Mouse (Mus musculus) myocyte (in vitro differentiated cells): ENCODE data around the gene Etv5. TPM values are rescaled to one million over a fixed set of nuclear protein-coding genes. Genes with fewer than 3 reads are reported as not detected.

ENCODE experiments used
- H3K27me3 ChIP-seq: one replicate; pipeline ENCODE4 v1.6.1; 2011; ENCODE audit not compliant: control insufficient read depth, insufficient read depth, insufficient read length
- H3K36me3 ChIP-seq: one replicate; pipeline ENCODE4 v1.6.1; 2011; ENCODE audit not compliant: control insufficient read depth, insufficient read depth
- H3K4me2 ChIP-seq: one replicate; pipeline ENCODE4 v1.6.1; 2011; ENCODE audit warnings: low read depth, control low read depth
- H3K4me3 ChIP-seq: one replicate; pipeline ENCODE4 v1.5.1; 2011; ENCODE audit warnings: mild to moderate bottlenecking, control low read depth, moderate library complexity
- H3K79me2 ChIP-seq: one replicate; pipeline ENCODE4 v1.6.1; 2011; ENCODE audit not compliant: control insufficient read depth, insufficient read depth
- H3ac ChIP-seq: one replicate; pipeline ENCODE4 v1.6.1; 2011; ENCODE audit not compliant: control insufficient read depth, insufficient read length
- CEBPB ChIP-seq: IDR thresholded peaks from 2 replicates; pipeline ENCODE4 v1.6.1; 2011; ENCODE audit warnings: mild to moderate bottlenecking, moderate library complexity; ENCODE audit not compliant: poor library complexity, insufficient read depth, severe bottlenecking
- E2F4 ChIP-seq: IDR thresholded peaks from one replicate; pipeline ENCODE4 v1.6.1; 2011; ENCODE audit warnings: mild to moderate bottlenecking, control low read depth, moderate library complexity; ENCODE audit not compliant: insufficient read depth
- MAX ChIP-seq: IDR thresholded peaks from one replicate; pipeline ENCODE4 v1.6.1; 2011; ENCODE audit warnings: low read depth, mild to moderate bottlenecking, control low read depth
- MYOD1 ChIP-seq, 3 experiments: IDR thresholded peaks; one replicate each; pipeline ENCODE4 v1.6.1; 2011; ENCODE audit warnings: control low read depth in 2 of 3, low read depth in 2 of 3, mild to moderate bottlenecking in 2 of 3, moderate library complexity in 1 of 3; ENCODE audit not compliant: insufficient read length in 2 of 3, control insufficient read depth in 1 of 3
- MYOG ChIP-seq, 3 experiments: IDR thresholded peaks; one replicate each; pipeline ENCODE4 v1.6.1; 2011; ENCODE audit warnings: control low read depth in 2 of 3, low read depth in 2 of 3, mild to moderate bottlenecking in 2 of 3; ENCODE audit not compliant: insufficient read length in 2 of 3, control insufficient read depth in 1 of 3, insufficient read depth in 1 of 3
- POLR2A ChIP-seq: IDR thresholded peaks from one replicate; pipeline ENCODE4 v1.6.1; 2011; ENCODE audit warnings: low read depth, mild to moderate bottlenecking, control low read depth, moderate library complexity; ENCODE audit not compliant: insufficient read length
- POLR2AphosphoS2 ChIP-seq: IDR thresholded peaks from one replicate; pipeline ENCODE4 v1.6.1; 2011; ENCODE audit warnings: low read depth, control low read depth; ENCODE audit not compliant: insufficient read length
- REST ChIP-seq: IDR thresholded peaks from one replicate; pipeline ENCODE4 v1.6.1; 2011; ENCODE audit warnings: mild to moderate bottlenecking, control low read depth, moderate library complexity; ENCODE audit not compliant: insufficient read depth, insufficient read length
- SRF ChIP-seq: IDR thresholded peaks from one replicate; pipeline ENCODE4 v1.6.1; 2011; ENCODE audit warnings: low read depth; ENCODE audit not compliant: control insufficient read depth, insufficient read length
- TCF12 ChIP-seq: IDR thresholded peaks from one replicate; pipeline ENCODE4 v1.6.1; 2011; ENCODE audit warnings: mild to moderate bottlenecking, control low read depth; ENCODE audit not compliant: poor library complexity, insufficient read depth, severe bottlenecking
- TCF3 ChIP-seq: IDR thresholded peaks from one replicate; pipeline ENCODE4 v1.6.1; 2011; ENCODE audit warnings: low read depth, control low read depth; ENCODE audit not compliant: insufficient read length
- USF1 ChIP-seq: IDR thresholded peaks from one replicate; pipeline ENCODE4 v1.6.1; 2011; ENCODE audit warnings: low read depth, mild to moderate bottlenecking, control low read depth, moderate library complexity
- polyA plus RNA-seq: library from polyadenylated mRNA; unstranded; fragments of >200 nt; fragmentation: generic; extraction: Trizol; gene quantifications from one replicate; pipeline ENCODE4 v1.2.1, GENCODE M21; 2012; ENCODE audit warnings: missing spikeins

Gene Etv5
- polyA plus RNA-seq, 1 experiment, result 17.2 TPM

DNA sequence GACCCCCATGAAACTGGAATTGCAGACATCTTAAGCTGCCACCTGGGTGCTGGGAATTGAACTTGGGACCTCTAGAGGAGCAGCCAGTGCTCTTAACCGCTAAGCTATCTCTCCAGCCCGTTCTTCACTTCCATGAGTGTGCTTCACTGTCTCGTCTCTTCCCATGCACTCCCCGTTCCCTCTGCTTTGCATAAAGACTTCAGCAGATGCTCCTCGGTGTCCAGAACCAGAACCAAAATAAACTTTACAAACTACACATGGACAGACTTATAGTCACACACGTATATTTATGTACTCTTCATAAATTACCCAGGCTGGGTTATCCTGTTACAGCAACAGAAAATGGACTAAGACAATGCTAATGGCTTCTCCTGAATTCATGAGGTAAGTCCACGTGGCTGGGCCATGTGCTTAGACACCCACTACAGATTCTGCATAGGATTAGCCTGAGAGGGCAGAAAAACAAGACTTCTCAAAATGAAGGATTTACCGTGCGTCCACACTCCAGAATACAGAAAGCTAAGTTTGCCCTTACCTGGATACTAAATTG lies 25.2 kb downstream of the Etv5 start:
- Histone ChIP-seq H3K27me3 (no peaks in the 10 kb centered on the region), H3K4me3 (no peak overlapping the region), H3K4me2 (no peak overlapping the region), H3ac (no peak overlapping the region), H3K79me2 (no peaks in the 10 kb centered on the region), H3K36me3 (peaks cover 3% of the 10 kb centered on the region)
- TF ChIP-seq USF1 (no peak), REST (no peak), SRF (no peak), CEBPB (no peak), MYOD1 (IDR thresholded peaks at IDR 0.05; ENCODE audit: control insufficient read depth in 1 of 3, insufficient read length in 2 of 3, low read depth in 2 of 3) (no peak), MAX (no peak), TCF3 (no peak), TCF12 (no peak), POLR2AphosphoS2 (no peak), MYOG (IDR thresholded peaks at IDR 0.05; ENCODE audit: control insufficient read depth in 1 of 3, insufficient read depth in 1 of 3, insufficient read length in 2 of 3, low read depth in 2 of 3) (no peak), E2F4 (no peak), POLR2A (no peak)

- H3K4me3 ChIP-seq, result no peak overlapping the region
- H3K27me3 ChIP-seq, result no peaks in the 10 kb centered on the region
- no peaks in the 10 kb centered on the region for H3K79me2 ChIP-seq
- H3K4me2 ChIP-seq, result no peak overlapping the region
- H3K36me3 ChIP-seq, result peaks cover 3% of the 10 kb centered on the region
- no peak for TF ChIP-seq TCF3
- TF ChIP-seq USF1, result no peak
- TF ChIP-seq POLR2A, result no peak
- TF ChIP-seq POLR2AphosphoS2, result no peak
- TF ChIP-seq TCF12, result no peak
- no peak for TF ChIP-seq MAX
- no peak for TF ChIP-seq CEBPB
- no peak for TF ChIP-seq E2F4
- TF ChIP-seq SRF, result no peak
- no peak for TF ChIP-seq REST
- no peak for TF ChIP-seq MYOD1 (IDR thresholded peaks at IDR 0.05; ENCODE audit: control insufficient read depth in 1 of 3, insufficient read length in 2 of 3, low read depth in 2 of 3)
- no peak for TF ChIP-seq MYOG (IDR thresholded peaks at IDR 0.05; ENCODE audit: control insufficient read depth in 1 of 3, insufficient read depth in 1 of 3, insufficient read length in 2 of 3, low read depth in 2 of 3)
- H3ac ChIP-seq, result no peak overlapping the region
Measured at GRCm38 (mm10) chr16:22412459-22413229, 26.9 kb downstream of the Etv5 start.

GRCm38 (mm10) chr16:22411764-22412163 lies 27.8 kb downstream of the Etv5 start:
- Histone ChIP-seq H3K36me3 (peaks cover 3% of the 10 kb centered on the region), H3ac (no peak overlapping the region), H3K27me3 (no peaks in the 10 kb centered on the region), H3K4me2 (no peak overlapping the region), H3K79me2 (no peaks in the 10 kb centered on the region), H3K4me3 (no peak overlapping the region)
- TF ChIP-seq MAX (no peak), MYOD1 (IDR thresholded peaks at IDR 0.05; ENCODE audit: control insufficient read depth in 1 of 3, insufficient read length in 2 of 3, low read depth in 2 of 3) (no peak), TCF3 (no peak), POLR2AphosphoS2 (no peak)

- Histone ChIP-seq H3K36me3 (peaks cover 3% of the 10 kb centered on the region), H3ac (no peak overlapping the region), H3K27me3 (no peaks in the 10 kb centered on the region), H3K4me2 (no peak overlapping the region), H3K4me3 (no peak overlapping the region), H3K79me2 (no peaks in the 10 kb centered on the region)
- no peak for TF ChIP-seq E2F4
- TF ChIP-seq SRF, result no peak
- TF ChIP-seq TCF12, result no peak
- TF ChIP-seq USF1, result no peak
- no peak for TF ChIP-seq MYOG (IDR thresholded peaks at IDR 0.05; ENCODE audit: control insufficient read depth in 1 of 3, insufficient read depth in 1 of 3, insufficient read length in 2 of 3, low read depth in 2 of 3)
- TF ChIP-seq MYOD1 (IDR thresholded peaks at IDR 0.05; ENCODE audit: control insufficient read depth in 1 of 3, insufficient read length in 2 of 3, low read depth in 2 of 3), result no peak
Measured at GRCm38 (mm10) chr16:22410000-22410399, 29.5 kb downstream of the Etv5 start.
